Mouse (Mus musculus): Measurements from ENCODE around the gene Btn1a1.

The Btn1a1 gene

DNA sequence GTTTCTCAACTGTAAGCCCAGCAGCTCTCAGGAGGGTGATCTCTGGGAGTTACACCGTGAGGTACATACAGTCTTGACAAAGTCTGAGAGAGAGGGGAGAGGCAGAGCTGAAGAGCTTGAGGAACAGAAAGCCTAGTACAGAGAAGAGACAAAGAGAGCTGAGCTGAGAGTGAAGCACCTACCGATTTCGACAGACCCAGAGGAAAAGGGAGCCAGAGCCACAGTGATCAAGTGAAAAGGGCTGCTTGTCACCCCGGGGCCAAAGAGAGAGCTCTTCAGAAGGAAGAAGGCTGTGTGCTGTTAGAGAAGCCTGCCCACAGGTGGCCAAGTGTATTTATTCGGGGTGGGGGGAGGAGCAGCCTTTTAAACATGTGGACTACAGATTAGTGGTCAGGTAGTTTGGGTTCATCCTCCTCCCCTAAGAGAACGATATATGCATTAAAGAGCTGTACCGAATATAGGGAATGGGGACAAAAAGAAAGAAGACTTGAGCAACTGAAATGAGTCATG, at the start of gene Btn1a1:
Gene Btn1a1 (minus strand): TSS at position 302 of the 510 bp plus-strand sequence.
- POLR2A ChIA-PET: interaction anchor here in 3 of 4 experiments (0.6 to 5.5 kb wide), 37 partner anchors 8 to 1549 kb away, joined by 3 to 48 read pairs (median 5); partner anchors contain the start of genes Hist1h4h (in 2 of the 3), Hist1h2ac (in 1 of the 3), Hist1h2ae (in 1 of the 3) and Hist1h2bc (in 1 of the 3)
- CTCF ChIA-PET: interaction anchor here (0.6 to 1.2 kb wide), 5 partner anchors 32 to 77 kb away, joined by 3 to 8 read pairs (median 4); partner anchors contain the start of gene Hist1h2bh (in 1 of the 4)

DNA sequence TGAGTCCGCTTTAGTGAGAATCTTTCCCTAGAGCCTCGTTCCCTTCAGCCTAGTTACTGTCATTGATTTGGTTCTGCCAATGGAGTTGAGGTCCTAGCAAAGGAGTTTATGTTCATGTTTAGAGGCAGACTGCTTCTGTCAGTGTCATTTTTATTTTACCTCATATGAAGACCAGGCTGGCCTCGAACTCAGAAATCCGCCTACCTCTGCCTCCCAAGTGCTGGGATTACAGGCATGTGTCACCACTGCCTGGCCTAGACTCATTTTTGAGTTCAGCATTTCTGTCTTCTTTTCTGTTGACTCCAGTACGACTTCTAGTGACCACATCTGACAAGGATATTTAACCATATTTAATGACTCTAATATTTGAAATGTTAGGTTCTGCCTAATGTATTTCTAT, 49.6 kb upstream of the Btn1a1 start:
- ChIA-PET CTCF (interaction anchor here in 1 of 4 experiments (1.7 kb wide), 1 partner anchor 83 kb away, joined by 6 read pairs; no protein-coding TSS in a partner anchor), POLR2A (interaction anchor here (0.9 to 6.6 kb wide), 23 partner anchors 9 to 169 kb away, joined by 3 to 61 read pairs (median 7); partner anchors contain the start of genes Hist1h4f (in 2 of the 4), Hist1h4h (in 2 of the 4), Btn1a1 (in 1 of the 4) and Hist1h2ac (in 1 of the 4))

GRCm38 (mm10) chr13:23513517-23513916, 47.8 kb upstream of the Btn1a1 start:
- CTCF ChIA-PET: no interaction called here
- POLR2A ChIA-PET: interaction anchor here in 2 of 4 experiments (0.6 to 4.0 kb wide), 20 partner anchors 8 to 1470 kb away, joined by 3 to 17 read pairs (median 4); partner anchors contain the start of genes Hist1h2ae (in 2 of the 2), Hist1h2bg (in 2 of the 2), Hist1h4d (in 2 of the 2) and Btn1a1 (in 1 of the 2)

GRCm38 (mm10) chr13:23510127-23510526, 44.4 kb upstream of the Btn1a1 start:
- ChIA-PET CTCF (interaction anchor here in 1 of 4 experiments (0.6 kb wide), 1 partner anchor 109 kb away, joined by 3 read pairs; no protein-coding TSS in a partner anchor), POLR2A (interaction anchor here (0.5 to 2.0 kb wide), 17 partner anchors 12 to 78 kb away, joined by 3 to 5 read pairs (median 4); partner anchors contain the start of genes Hist1h4h (in 4 of the 4), Hist1h2ae (in 1 of the 4) and Hist1h2bg (in 1 of the 4))

DNA sequence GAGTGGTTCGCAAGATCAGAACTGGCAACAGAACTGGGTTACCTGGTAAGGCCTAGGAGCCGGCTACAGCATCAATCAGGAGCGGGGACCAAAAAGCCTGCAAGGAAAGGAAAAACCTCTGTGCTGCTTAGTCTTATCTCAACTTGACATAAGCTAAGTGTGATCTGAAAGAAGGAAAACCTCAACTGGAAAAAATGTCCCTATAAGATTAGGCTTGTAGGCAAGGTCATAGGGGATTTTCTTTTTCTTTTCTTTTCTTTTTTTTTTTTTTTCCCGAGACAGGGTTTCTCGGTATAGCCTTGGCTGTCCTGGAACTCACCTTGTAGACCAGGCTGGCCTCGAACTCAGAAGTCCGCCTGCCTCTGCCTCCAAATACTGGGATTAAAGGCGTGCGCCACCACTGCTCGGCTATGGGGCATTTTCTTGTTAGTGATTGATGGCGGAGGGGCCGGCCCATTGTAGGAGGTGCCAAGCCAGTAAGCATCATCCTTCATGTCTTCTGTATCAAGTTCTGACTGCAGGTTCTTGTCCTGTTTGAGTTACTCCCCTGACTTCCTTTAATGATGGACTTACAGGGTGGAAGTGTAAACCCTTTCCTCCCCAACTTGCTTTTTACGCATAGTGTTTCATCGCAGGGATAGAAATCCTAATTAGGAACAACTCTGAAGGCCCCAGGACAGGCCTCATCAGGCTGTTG, 41.3 kb upstream of the Btn1a1 start:
- CTCF ChIA-PET: interaction anchor here in 2 of 4 experiments (0.7 to 1.8 kb wide), 4 partner anchors 18 to 756 kb away, joined by 3 to 6 read pairs (median 4); no protein-coding TSS in a partner anchor
- POLR2A ChIA-PET: interaction anchor here in 3 of 4 experiments (0.6 to 4.0 kb wide), 42 partner anchors 9 to 1642 kb away, joined by 3 to 33 read pairs (median 4); partner anchors contain the start of genes Abt1 (in 1 of the 3), Hist1h2af (in 1 of the 3), Hist1h2ag (in 1 of the 3) and Hist1h2bj (in 1 of the 3)

DNA sequence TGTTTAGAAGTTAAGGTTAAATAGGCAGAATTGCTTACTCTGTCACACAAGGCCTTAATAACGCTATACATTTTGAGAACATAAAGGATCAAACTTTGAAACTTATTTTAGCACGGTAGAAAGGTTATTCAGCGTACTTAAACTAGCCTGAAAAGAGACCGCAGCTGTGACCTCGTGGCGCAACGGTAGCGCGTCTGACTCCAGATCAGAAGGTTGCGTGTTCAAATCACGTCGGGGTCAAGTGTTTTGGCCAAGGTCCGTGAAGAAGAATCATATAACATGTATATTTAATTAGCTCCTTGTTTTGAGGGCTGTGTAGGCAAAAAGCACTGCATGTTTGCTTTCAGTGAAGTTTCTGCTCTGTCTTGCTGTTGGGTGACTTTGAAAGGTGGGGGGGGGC, 40.6 kb upstream of the Btn1a1 start:
- ChIA-PET CTCF (interaction anchor here in 2 of 4 experiments (0.7 to 1.8 kb wide), 4 partner anchors 18 to 756 kb away, joined by 3 to 6 read pairs (median 4); no protein-coding TSS in a partner anchor), POLR2A (interaction anchor here in 3 of 4 experiments (0.6 to 4.0 kb wide), 47 partner anchors 8 to 1641 kb away, joined by 3 to 33 read pairs (median 4); partner anchors contain the start of genes Abt1 (in 1 of the 3), Hist1h2af (in 1 of the 3), Hist1h2ag (in 1 of the 3) and Hist1h2bj (in 1 of the 3))

DNA sequence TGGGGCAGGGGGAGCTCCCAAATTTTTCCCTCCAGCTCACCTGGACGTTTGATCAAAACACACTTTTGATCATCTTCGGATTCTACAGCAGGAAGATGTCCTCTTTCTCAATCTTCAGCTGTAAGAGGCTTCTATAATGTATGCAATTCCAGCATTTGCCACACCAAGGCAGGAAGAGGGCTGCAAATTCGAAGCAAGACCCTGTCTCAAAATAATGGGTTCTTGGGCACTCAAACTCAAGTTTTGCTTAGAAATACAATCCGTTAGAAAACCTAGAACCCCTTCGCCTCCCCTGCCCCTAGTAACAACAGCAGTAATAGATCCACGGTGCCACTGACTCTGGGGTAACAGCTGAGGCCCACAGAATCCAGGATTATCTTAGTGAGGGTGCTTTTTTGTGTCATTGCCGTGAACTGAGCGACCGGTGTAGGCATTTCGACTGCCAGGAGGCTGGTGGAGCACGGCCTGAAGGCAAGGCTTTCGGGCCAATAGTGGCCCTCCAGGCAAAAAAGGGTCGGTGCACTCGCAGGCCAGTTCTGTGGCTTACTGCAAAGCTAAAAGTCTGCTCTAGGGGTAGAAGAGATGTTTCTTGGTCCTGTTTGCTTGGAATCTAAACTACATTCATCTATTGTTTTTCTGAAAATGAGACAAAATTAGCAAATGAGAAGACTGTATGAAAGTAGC, 40.1 kb upstream of the Btn1a1 start:
- ChIA-PET POLR2A (interaction anchor here in 3 of 4 experiments (0.6 to 4.0 kb wide), 55 partner anchors 8 to 1586 kb away, joined by 3 to 33 read pairs (median 4); partner anchors contain the start of genes Hist1h4h (in 3 of the 3), Hist1h2af (in 2 of the 3), Abt1 (in 1 of the 3) and Hist1h2ag (in 1 of the 3)), CTCF (interaction anchor here in 2 of 4 experiments (0.7 to 1.8 kb wide), 7 partner anchors 19 to 757 kb away, joined by 3 to 6 read pairs (median 4); partner anchors contain the start of gene Btn1a1 (in 1 of the 2))

GRCm38 (mm10) chr13:23503797-23504196, 38.1 kb upstream of the Btn1a1 start:
- POLR2A ChIA-PET: interaction anchor here (0.6 to 4.0 kb wide), 26 partner anchors 9 to 1563 kb away, joined by 3 to 33 read pairs (median 4); partner anchors contain the start of genes Hist1h4h (in 2 of the 4), Hist1h2af (in 1 of the 4) and Hist1h4d (in 1 of the 4)

DNA sequence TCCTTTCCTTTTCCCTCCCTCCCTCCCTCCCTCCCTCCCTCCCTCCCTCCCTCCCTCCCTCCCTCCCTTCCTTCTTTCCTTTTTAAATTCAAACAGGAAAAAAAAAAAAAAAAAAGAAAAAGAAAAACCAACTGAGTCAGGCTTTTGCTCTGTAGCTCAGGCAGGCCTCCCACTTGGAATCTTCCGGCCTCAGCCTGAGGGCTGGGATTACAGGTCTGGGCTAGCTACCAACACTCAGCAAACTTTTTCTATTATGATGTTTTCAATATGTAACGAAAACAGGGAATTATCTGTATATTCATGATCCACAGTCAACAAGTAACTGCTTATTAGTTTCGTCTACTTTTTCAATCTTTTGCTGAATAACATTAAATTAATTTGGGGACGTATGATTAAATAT, 37.2 kb upstream of the Btn1a1 start:
- CTCF ChIA-PET: interaction anchor here in 2 of 4 experiments (0.9 to 1.3 kb wide), 3 partner anchors 54 to 102 kb away, joined by 3 to 5 read pairs (median 4); no protein-coding TSS in a partner anchor
- POLR2A ChIA-PET: interaction anchor here in 3 of 4 experiments (0.6 to 3.9 kb wide), 26 partner anchors 9 to 1606 kb away, joined by 3 to 21 read pairs (median 5); partner anchors contain the start of genes Hist1h4h (in 2 of the 3), Btn1a1 (in 1 of the 3) and Hist1h2af (in 1 of the 3)

More at GRCm38 (mm10) chr13:23503797-23504196, 38.1 kb upstream of the Btn1a1 start:
- CTCF ChIA-PET: interaction anchor here in 1 of 4 experiments (0.9 kb wide), 1 partner anchor 55 kb away, joined by 4 read pairs; no protein-coding TSS in a partner anchor

- POLR2A ChIA-PET: interaction anchor here in 3 of 4 experiments (0.6 to 2.4 kb wide), 33 partner anchors 9 to 1605 kb away, joined by 3 to 17 read pairs (median 4); partner anchors contain the start of genes Hist1h4h (in 2 of the 3) and Btn1a1 (in 1 of the 3)
Observed at GRCm38 (mm10) chr13:23502031-23502567, 36.4 kb upstream of the Btn1a1 start.

GRCm38 (mm10) chr13:23501511-23501910, 35.8 kb upstream of the Btn1a1 start:
- POLR2A ChIA-PET: interaction anchor here in 2 of 4 experiments (0.6 to 2.4 kb wide), 25 partner anchors 10 to 1509 kb away, joined by 3 to 16 read pairs (median 4); partner anchors contain the start of gene Hist1h4h (in 2 of the 2)
- CTCF ChIA-PET: interaction anchor here in 2 of 4 experiments (0.6 to 1.3 kb wide), 2 partner anchors 68 to 1707 kb away, joined by 3 to 5 read pairs; no protein-coding TSS in a partner anchor

More at GRCm38 (mm10) chr13:23502031-23502567, 36.4 kb upstream of the Btn1a1 start:
- CTCF ChIA-PET: interaction anchor here in 2 of 4 experiments (0.6 to 1.3 kb wide), 3 partner anchors 69 to 1707 kb away, joined by 3 to 5 read pairs (median 3); no protein-coding TSS in a partner anchor

GRCm38 (mm10) chr13:23500424-23501200, 34.9 kb upstream of the Btn1a1 start:
- ChIA-PET CTCF (no interaction called here), POLR2A (interaction anchor here (0.9 to 5.8 kb wide), 9 partner anchors 15 to 99 kb away, joined by 3 to 46 read pairs (median 5); partner anchors contain the start of genes Hist1h4h (in 2 of the 4) and Btn1a1 (in 1 of the 4))

- CTCF ChIA-PET: interaction anchor here in 2 of 4 experiments (0.6 to 1.5 kb wide), 5 partner anchors 36 to 1588 kb away, joined by 3 to 4 read pairs (median 4); partner anchors contain the start of gene Abt1 (in 1 of the 2)
- POLR2A ChIA-PET: interaction anchor here (0.5 to 5.8 kb wide), 28 partner anchors 17 to 1319 kb away, joined by 3 to 46 read pairs (median 5); partner anchors contain the start of genes Hist1h4h (in 2 of the 4), Btn1a1 (in 1 of the 4), Hist1h2af (in 1 of the 4) and Hist1h4d (in 1 of the 4)
Observed at GRCm38 (mm10) chr13:23499943-23500342, 34.2 kb upstream of the Btn1a1 start.

- ChIA-PET CTCF (interaction anchor here in 2 of 4 experiments (1.5 kb wide), 2 partner anchors 27 to 74 kb away, joined by 4 read pairs; partner anchors contain the start of gene Abt1 (in 1 of the 2)), POLR2A (interaction anchor here in 2 of 4 experiments (0.7 to 5.8 kb wide), 44 partner anchors 7 to 1493 kb away, joined by 3 to 46 read pairs (median 4); partner anchors contain the start of genes Btn1a1 (in 2 of the 2), Hist1h2bc (in 2 of the 2), Hist1h4h (in 2 of the 2) and Hist1h2ac (in 1 of the 2))
Observed at GRCm38 (mm10) chr13:23498653-23499052, 33.0 kb upstream of the Btn1a1 start.
